Mouse (Mus musculus): ENCODE measurements around the gene Slc6a19.
"Not testable (repeated sequence)": the region's sequence is repeated elsewhere in the genome, so short reads cannot be mapped to it uniquely, and the experiment has no call there.

Gene Slc6a19

GRCm38 (mm10) chr13:73704694-73705325 is at the start of gene Slc6a19:
Gene Slc6a19 (minus strand): TSS chr13:73704865.
- no peak for DNase-seq (ENCODE audit: low read depth, low spot score)

DNA sequence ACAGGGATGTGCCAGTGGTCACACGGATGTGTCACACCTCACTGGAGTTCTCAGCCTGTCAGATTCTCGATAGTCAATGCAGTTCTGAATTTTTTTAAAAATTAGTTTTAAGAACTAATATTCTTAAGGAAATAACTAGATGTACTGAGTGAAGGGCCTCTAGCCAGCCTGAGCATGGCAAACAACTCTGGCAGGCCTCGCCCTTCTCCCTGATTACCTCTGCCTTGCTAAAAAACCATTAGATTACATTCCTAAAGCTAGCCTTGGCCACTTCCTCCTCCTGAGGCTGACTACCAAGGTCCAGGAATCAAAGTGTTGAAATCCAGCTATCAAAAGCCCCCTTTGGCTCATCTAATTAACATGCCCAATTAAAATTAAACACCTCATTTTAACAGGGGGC is 46.6 kb upstream of the Slc6a19 start:
- DNase-seq (ENCODE audit: low read depth, low spot score), result no peak

DNA sequence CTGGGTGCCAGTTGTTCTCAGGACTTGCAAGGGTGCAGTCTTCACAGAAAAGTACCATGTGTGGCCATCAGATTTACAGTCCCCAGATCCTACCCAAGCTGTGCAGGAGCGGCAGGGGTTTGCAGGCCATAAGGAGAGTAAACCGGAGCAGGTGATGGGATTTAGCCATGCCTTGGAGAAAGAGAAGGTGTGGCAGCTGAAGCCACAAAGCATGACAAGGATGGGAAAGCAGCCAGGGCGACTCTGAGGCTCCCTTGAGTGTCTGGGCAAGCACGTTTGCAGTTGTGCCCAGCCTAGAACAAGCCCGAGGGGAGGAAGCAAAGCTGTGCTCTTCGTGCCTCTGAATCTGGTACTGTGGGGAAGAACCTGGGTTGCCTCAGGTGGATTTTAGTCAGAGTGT is 45.8 kb upstream of the Slc6a19 start:
- no peak for DNase-seq (ENCODE audit: low read depth, low spot score)

GRCm38 (mm10) chr13:73748663-73749440 is 44.2 kb upstream of the Slc6a19 start:
- DNase-seq (ENCODE audit: low read depth, low spot score), result peak; percentile 66

DNA sequence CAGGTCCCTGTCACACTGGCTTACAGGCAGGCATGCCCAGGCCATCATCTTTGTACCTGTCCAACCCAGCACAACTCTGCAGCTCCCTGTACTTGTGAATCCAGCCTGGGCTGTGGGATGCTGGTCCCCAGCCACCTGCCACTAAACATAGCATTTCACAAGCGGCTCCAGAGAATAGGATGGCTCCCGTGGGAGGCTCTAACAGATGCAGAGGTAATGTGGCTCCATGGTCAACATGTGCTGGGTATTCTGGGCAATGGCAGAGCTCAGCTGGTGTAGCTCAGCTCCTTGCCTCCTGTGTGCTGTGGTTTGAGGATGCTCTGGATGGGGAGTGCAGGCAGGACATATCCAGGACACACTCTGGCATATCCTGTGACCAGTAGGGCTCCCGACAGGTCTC is 39.0 kb upstream of the Slc6a19 start:
- DNase-seq (ENCODE audit: low read depth, low spot score), result no peak

DNA sequence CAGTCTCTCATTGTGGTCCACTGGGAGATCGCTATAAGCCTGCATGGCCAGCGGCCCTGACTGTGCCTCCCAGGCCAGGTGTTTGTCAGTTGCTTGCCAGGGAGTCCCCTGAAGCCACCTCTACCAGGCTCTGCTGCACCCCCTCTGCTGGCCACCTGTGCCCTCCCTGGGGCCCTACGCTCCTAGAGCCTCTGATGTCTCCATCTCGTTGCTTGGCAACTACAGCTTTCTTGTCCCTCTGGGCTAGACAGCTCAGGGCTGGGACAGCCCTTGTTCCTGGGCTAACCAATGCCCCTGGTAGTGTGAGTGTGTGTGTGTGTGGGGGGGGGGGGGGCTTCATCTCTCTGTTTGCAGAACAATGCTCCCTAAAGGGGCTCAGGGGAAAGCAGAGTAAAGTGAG is 38.3 kb upstream of the Slc6a19 start:
- DNase-seq (ENCODE audit: low read depth, low spot score), result no peak

GRCm38 (mm10) chr13:73740399-73740944 is 35.8 kb upstream of the Slc6a19 start:
- DNase-seq (ENCODE audit: low read depth, low spot score), result not testable (repeated sequence)

GRCm38 (mm10) chr13:73736943-73737342 is 32.3 kb upstream of the Slc6a19 start:
- no peak for DNase-seq (ENCODE audit: low read depth, low spot score)

DNA sequence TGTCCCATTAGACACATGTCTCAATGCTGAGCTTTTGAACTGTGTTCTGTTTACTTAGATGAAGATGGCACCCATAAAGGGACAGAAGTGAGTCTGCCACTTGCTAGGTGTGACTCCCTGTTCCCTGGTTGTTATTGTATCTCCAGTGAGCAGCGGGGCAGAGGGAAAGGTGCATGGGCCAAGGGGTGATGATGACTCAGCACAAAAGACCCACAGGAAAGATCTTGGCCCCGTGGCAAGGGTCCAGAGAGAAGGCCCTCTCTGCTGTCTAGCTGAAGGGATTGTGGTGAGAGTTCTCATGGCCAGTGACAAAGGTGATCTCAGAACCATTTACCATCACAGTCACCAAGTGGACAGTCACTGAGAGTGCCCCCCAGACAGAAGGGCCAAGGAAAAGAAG is 31.3 kb upstream of the Slc6a19 start:
- DNase-seq (ENCODE audit: low read depth, low spot score), result no peak

DNA sequence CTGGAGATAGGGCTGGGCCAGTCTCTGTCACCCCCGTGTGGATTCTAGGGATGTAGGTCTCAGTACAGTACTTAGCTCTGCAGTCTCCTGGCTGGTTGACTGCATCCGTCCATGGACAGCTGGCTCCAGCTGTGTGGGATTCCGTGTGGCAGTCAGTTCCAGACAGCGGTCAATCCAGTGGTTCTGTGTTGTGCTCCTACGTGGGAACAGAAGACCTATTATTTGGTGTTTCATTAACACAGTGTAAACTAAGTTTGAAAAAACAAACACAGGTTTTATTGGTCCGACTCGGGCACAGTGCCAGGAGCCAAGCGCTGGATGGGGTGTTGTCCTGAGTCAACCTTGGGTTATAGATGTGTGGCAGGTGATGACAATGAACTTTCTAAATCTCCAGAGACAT is 30.6 kb upstream of the Slc6a19 start:
- DNase-seq (ENCODE audit: low read depth, low spot score), result no peak

- no peak for DNase-seq (ENCODE audit: low read depth, low spot score)
Observed at GRCm38 (mm10) chr13:73734379-73734778, 29.7 kb upstream of the Slc6a19 start.

GRCm38 (mm10) chr13:73732742-73733700 is 28.4 kb upstream of the Slc6a19 start, which contains the start of gene Slc12a7:
Gene Slc12a7 (plus strand): TSS chr13:73733094.
- peak; percentile 62 for DNase-seq (ENCODE audit: low read depth, low spot score)

DNA sequence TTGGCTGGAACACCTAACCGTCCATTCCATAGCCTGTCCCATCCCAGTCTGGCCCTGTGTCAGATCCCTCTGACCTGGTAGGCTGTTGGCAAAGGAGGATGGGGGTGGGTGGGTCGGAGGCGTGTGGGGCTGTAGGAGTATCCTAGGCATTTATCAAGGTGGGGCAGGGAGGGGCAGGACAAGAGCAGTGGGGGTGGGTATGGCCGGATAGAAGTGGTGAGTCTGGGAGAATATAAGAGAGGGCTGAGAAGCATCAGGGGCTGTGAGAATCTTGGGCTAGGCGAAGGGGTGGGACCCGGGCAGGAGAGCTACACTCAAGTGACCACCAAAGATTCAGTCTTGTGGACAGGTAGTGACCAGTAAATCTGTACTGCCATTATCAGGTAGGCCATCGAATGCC is 27.6 kb upstream of the Slc6a19 start:
- no peak for DNase-seq (ENCODE audit: low read depth, low spot score)

DNA sequence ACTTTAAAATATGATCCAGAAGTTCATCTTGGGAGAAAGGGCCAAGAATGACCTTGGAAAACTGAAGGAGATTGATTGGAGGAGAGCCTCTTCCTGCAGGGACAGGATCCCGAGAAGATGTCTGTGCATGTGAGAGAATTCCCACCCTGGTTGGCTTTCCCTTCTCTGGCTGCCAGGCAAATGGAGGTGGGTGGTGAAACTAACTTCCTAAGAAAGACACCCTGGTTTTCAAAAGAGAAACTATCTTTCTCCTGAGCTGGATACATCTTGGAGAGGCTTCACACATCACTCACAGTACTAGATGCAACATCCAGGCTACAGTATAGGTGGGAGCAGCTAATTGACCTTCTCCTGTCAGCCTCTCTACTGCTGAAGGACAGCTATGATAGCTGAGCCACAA is 26.2 kb upstream of the Slc6a19 start:
- no peak for DNase-seq (ENCODE audit: low read depth, low spot score)

- no peak for DNase-seq (ENCODE audit: low read depth, low spot score)
Observed at GRCm38 (mm10) chr13:73728633-73729032, 24.0 kb upstream of the Slc6a19 start.

GRCm38 (mm10) chr13:73727621-73728025 is 23.0 kb upstream of the Slc6a19 start:
- DNase-seq (ENCODE audit: low read depth, low spot score), result no peak

DNA sequence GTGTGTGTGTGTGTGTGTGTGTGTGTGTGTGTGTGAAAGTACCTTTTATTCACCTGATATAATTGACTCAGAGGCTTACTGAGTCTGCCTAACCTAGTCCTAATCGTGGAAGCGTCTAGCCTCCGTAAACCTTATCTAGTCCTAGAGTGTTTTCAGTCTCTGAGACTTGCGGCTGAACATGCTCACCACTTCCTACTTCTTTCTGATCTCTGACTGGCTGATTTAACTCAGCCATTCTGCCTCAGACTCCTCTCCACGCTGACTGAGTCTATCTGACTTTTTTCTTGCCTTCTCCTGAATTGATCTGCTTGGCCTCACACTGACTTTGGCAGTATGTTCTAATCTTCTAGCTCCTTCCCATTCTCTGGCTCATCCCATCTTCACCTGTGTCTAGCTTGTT is 20.6 kb upstream of the Slc6a19 start:
- DNase-seq (ENCODE audit: low read depth, low spot score), result no peak

DNA sequence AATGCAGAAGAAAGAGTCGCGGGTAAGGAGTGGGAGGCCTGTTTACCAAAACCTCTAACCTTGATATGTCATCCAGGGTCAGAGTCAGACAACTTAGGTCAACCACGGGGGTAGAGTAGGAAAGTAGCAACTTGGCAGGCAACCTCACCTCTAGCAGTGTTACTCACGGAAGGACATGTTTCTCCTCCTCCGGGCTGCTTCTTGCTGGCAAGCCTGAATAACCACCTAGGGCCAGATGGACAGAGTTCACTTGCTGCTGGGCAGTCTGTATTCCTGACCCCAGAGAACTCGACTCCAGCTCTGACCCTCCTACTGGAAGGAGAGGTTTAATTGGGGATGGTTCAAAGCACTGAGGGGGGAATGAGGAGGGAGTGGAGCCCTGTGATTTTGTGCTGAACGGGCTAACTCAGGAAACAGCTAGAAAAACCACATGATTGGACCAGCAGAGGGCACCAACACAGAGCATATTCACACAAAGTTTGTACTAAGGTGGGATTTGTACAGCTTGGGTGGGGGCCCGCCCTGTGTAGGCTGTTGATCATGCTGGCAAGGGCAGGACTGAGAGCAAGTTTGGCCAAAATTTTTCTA is 18.5 kb upstream of the Slc6a19 start:
- peak; percentile 79 for DNase-seq (ENCODE audit: low read depth, low spot score)

GRCm38 (mm10) chr13:73720241-73720640 is 15.6 kb upstream of the Slc6a19 start:
- no peak for DNase-seq (ENCODE audit: low read depth, low spot score)

DNA sequence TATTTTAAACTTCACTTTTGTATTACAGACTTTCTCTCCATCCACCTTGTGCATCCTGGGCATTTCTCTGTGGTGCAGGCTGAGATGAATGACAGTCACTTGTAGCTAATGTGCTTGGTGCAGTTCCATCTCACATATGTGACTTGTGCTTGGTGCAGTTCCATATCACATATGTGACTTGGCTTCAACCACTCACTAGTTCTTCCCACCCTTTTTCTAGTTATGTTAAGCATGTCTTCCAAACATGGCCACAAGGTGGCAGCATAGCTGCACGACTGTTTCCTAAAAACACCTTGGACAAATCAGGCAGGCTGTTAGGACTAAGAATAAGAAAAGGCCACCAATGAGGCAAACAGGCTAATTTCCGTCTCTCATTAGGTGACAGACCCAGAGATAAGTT is 13.6 kb upstream of the Slc6a19 start:
- DNase-seq (ENCODE audit: low read depth, low spot score), result peak; percentile 81

- peak; percentile 47 for DNase-seq (ENCODE audit: low read depth, low spot score)
Observed at GRCm38 (mm10) chr13:73714020-73714419, 9.4 kb upstream of the Slc6a19 start.

All from ES-CJ7 (cell line).